Mouse (Mus musculus) testis, adult 2 months (tissue): ENCODE measurements around the gene Ifit3b.

ENCODE experiments used
- CTCF ChIP-seq: fragments of 200-500 bp; IDR thresholded peaks from 2 replicates; pipeline ENCODE4 v1.5.1; 2012; ENCODE audit warnings: low read depth, mild to moderate bottlenecking, inconsistent platforms, low read length, moderate library complexity; ENCODE audit not compliant: control insufficient read depth, insufficient read depth, insufficient replicate concordance
- POLR2A ChIP-seq: fragments of 200-500 bp; IDR thresholded peaks from 2 replicates; pipeline ENCODE4 v1.6.1; 2012; ENCODE audit warnings: low read depth, mild to moderate bottlenecking, inconsistent platforms, low read length, moderate library complexity; ENCODE audit not compliant: control insufficient read depth

GRCm38 (mm10) chr19:34642616-34643015 lies 34.8 kb downstream of the Ifit3b start:
- TF ChIP-seq POLR2A = no peak
- no peak for TF ChIP-seq CTCF
